Mouse (Mus musculus) embryonic stem cell, embryonic (primary cell): Measurements from ENCODE around the gene Fto.

Experiments
- CTCF ChIA-PET, 4 experiments: fragments of 300-600 bp in 2 of 4; fragments of 350-600 bp in 2 of 4; sonication (Branson Sonifier 250); formaldehyde crosslinking; loops; one replicate each; lab custom pipeline; 2022; ENCODE audit warnings: inconsistent platforms in 2 of 4; lab: Charles Lee
- POLR2A ChIA-PET, 4 experiments: fragments of 300-600 bp in 2 of 4; fragments of 350-600 bp in 2 of 4; sonication (Branson Sonifier 250); formaldehyde crosslinking; loops; one replicate each; lab custom pipeline; 2022; ENCODE audit warnings: antibody characterized with exemption in 4 of 4, inconsistent platforms in 1 of 4; lab: Charles Lee

Fto gene

DNA sequence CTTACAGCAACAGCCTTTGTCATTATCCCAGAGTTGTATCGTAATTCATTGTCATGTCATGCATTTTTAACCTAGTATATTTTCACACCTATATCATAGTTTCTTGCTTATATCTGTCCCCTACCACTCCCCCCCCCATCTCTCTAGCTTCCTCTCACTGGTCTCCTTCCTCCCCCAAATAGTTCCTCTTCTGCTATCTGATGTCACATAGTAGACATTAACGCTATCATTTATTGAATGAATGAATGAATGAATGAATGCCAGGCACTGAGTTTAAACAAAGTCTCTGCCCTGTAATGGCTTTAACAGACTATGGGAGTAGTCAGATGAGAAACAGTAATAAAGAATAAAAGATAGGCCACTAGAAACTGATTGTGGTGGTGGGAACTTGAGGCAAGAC, 983 bp upstream of the Fto start:
- ChIA-PET POLR2A (interaction anchor here in 3 of 4 experiments (0.7 to 2.3 kb wide), 9 partner anchors 10 to 305 kb away, joined by 3 to 12 read pairs (median 4); no protein-coding TSS in a partner anchor), CTCF (interaction anchor here in 3 of 4 experiments (1.0 to 1.5 kb wide), 4 partner anchors 8 to 160 kb away, joined by 3 to 4 read pairs (median 4); no protein-coding TSS in a partner anchor)

DNA sequence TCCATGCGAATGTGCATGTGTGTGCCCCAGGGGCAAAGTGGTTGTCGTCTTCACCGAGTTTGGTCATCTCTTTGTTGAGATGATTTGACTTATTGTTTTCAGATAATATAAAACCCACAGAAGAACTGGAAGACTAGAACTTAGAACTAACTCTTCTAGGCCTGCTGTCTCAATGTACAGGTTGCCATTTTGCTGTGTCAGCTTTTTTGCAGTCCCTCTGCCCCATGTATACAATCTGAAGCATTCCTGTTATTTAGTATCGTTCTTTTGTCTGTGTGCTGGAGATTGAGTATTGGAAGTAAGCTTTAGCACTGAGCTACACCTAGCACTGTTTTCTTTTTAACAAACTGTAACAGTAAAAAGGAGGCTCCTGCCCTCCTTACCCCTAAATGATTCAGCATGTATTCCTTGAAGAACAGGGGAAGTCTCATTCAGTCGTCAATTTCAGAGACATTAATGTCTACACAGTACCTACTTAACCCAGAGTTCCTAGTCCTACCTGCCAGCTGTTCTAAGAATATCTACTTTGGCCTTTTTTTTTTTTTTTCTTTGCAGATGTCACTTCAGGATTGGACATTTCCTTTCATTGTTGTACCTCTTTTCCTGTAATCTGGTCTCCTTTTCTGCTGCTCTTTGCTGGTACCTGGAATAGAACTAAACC, 4.4 kb downstream of the Fto start:
- ChIA-PET POLR2A (interaction anchor here in 1 of 4 experiments (0.8 kb wide), 1 partner anchor 12 kb away, joined by 3 read pairs; no protein-coding TSS in a partner anchor), CTCF (no interaction called here)

DNA sequence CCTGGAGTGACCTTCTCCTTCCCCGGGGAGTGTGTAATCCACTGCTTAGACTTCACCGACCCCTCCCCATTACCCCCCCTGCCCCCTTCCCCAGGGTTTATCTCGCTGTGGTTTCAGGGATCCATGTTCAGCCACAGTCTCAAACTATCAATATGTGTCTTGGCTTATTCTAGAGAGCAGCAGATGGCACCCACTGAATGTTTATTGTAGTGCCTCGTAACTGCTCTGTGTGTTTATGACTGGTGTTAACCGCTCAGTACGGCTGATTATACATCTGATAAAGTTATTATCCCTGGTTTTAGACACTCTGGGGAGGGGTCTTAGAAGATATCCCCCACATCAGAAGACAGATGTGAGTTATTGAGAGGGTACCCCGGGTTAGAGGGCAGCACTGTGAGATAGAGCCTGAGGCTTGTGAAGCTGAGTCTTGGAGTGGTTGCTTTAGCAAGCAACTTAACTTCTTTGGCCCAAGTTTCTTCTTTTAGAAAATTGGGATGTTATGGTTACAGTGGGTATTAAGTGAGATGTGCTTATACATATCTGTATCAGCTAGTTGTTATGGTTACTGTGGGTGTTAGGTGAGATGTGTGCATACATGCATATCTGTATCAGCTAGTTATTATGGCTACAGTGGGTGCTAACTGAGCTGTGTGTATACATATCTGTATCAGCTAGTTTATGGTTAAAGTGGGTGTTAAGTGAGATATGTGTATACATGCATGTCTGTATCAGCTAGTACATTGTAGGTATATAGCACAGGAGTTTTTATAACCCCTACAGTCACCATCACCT, 5.8 kb downstream of the Fto start:
- ChIA-PET CTCF (no interaction called here), POLR2A (no interaction called here)

DNA sequence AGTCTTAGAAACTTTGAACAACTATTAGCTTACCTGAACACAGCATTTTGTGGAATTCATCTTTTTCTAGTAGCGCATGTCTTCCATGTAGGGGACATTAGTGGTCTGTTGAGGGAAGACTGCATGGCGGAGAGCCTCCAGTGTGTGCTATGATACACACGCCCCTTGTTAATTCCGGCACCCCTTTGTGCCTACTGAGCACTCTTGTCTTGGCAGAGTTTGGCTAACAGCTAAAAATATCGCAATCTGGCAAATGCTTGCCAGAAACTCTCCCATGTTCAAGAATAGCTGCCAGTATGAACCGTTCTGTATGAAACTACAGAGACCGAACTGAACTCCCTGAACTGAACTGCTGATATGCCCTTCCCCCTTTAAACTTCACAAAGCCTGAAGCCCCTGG, 10.2 kb downstream of the Fto start:
- CTCF ChIA-PET: no interaction called here
- POLR2A ChIA-PET: interaction anchor here in 2 of 4 experiments (1.3 to 2.4 kb wide), 3 partner anchors 9 to 15 kb away, joined by 3 to 13 read pairs (median 10); partner anchors contain the start of genes Fto (in 2 of the 2) and Rpgrip1l (in 2 of the 2)

DNA sequence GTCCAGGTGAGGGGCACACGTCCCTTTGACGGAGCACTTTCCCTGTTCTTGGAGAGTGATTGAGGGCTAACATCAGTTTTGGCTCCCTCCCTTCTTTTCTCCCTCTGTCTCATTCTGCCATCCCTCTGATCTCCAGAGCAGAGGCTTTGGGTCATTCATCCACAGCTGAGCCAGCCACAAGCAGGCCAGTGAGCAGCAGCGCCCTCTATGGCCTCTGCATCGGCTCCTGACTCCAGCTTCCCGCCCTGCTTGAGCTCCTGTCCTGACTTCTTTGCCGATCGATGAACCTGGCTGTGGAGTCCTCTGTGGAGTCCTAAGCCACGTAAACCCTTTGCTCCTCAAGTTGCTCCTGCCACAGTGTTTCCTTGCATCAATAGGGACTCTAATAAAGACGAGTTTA, 10.9 kb downstream of the Fto start:
- ChIA-PET CTCF (interaction anchor here (0.6 to 2.3 kb wide), 8 partner anchors 10 to 165 kb away, joined by 3 to 13 read pairs (median 4); partner anchors contain the start of genes Fto (in 2 of the 4) and Rpgrip1l (in 2 of the 4)), POLR2A (interaction anchor here in 2 of 4 experiments (0.6 to 2.3 kb wide), 8 partner anchors 9 to 137 kb away, joined by 3 to 13 read pairs (median 3); partner anchors contain the start of genes Fto (in 2 of the 2) and Rpgrip1l (in 2 of the 2))

DNA sequence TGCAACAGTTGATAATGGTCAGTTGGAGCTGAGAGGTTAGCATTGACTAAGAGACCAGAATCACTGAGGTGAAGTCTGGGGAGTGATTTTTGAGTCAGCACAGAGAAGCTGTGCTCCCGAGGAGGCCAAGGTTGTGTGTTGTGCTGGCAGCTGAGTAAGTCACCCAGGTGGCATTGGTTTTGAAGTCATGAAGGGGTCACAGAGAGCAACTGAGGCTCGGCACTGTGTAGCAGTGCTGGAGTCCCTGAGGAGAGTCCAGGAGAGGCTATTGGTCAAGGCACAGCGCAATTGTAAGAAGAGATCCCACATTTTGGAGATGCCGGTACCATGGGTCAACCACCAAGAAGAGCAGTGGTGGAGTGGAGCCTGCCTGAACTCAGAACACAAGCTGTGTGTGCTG, 11.6 kb downstream of the Fto start:
- ChIA-PET POLR2A (interaction anchor here in 2 of 4 experiments (0.8 to 2.3 kb wide), 5 partner anchors 8 to 12 kb away, joined by 3 to 13 read pairs (median 4); partner anchors contain the start of genes Fto (in 2 of the 2) and Rpgrip1l (in 2 of the 2)), CTCF (interaction anchor here in 3 of 4 experiments (0.6 to 2.3 kb wide), 7 partner anchors 11 to 165 kb away, joined by 3 to 13 read pairs (median 4); partner anchors contain the start of genes Fto (in 2 of the 3) and Rpgrip1l (in 2 of the 3))

DNA sequence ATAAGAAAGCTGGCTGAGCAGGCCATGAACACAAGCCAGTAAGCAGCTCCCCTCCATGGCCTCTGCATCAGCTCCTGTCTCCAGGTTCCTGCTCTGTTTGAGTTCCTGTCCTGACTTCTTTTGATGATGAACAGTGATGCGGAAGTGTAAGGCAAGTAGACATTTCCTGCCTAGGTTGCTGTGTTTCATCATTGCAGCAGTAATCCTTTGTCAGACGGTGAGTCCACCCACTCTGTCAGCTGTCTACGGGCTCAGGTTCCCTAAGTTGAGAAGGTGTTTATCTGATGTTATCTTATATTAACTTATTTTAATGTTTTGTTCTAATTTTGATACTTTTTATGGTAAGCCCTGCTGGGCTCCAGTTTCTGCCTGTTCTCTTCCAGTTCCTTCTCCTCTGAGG, 12.7 kb downstream of the Fto start:
- POLR2A ChIA-PET: interaction anchor here in 1 of 4 experiments (0.6 to 0.8 kb wide), 2 partner anchors 9 to 418 kb away, joined by 3 to 4 read pairs; no protein-coding TSS in a partner anchor
- CTCF ChIA-PET: interaction anchor here in 1 of 4 experiments (2.3 kb wide), 1 partner anchor 12 kb away, joined by 13 read pairs; the partner anchor contains the start of genes Fto and Rpgrip1l

DNA sequence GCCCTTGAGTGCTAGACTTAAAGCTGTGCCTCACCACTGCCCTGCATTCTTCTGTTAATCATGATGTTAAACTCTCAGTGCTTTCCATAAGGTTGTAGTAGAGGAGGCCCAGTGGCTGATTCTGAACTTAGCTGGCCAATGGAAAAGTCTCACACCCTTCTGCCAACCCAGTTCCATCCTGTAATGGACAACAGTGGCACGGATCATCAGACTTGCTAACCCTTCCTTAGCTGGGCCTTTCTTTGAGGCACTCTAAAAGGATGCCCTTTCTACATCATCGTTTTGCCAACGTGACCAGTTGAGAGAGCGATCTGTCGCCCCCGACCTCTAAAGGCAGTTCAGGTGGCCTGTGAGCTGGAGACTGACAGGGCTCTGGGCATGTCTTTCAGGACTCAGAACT, 13.6 kb downstream of the Fto start:
- CTCF ChIA-PET: no interaction called here
- POLR2A ChIA-PET: interaction anchor here in 3 of 4 experiments (0.7 to 1.8 kb wide), 4 partner anchors 13 to 39 kb away, joined by 3 to 9 read pairs (median 4); partner anchors contain the start of genes Fto (in 1 of the 3) and Rpgrip1l (in 1 of the 3)

DNA sequence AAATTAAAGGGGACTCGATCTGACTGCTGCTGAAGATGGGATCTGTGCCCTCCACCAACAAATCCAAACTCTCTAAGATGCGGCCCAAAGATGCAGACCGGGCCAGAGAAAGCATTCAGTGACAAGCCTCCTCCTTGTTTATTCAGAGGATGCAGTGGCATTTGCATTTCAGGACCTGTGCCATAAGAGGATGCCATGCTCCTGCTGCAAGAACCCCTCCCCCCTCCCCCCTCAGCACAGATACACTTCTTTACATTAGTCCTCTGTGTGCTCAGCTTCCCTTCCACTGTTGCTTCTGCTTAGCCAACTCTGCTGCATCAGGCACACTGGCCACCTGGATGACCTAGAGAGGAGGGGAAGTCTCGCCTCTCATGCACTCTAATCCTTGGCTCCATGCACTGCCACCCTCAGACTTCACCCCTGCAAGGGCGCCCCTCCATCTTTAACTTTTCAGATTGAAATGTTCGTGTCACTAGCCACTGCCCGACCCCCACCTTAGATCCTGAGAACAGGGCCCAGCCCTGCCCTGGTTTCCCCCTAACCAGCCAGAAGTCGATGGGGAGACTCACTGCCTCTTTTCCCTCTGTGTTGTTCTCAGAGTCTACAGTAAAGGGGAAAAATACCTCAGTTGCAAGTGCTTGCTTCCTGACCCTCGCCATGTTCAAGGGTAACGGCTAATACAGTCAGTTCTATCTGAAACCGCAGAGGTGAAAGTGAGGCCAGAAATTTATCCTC, 14.3 kb downstream of the Fto start:
- ChIA-PET POLR2A (interaction anchor here in 3 of 4 experiments (0.7 to 2.5 kb wide), 5 partner anchors 13 to 38 kb away, joined by 3 to 12 read pairs (median 4); partner anchors contain the start of genes Fto (in 2 of the 3) and Rpgrip1l (in 2 of the 3)), CTCF (interaction anchor here in 1 of 4 experiments (0.6 kb wide), 1 partner anchor 339 kb away, joined by 5 read pairs; no protein-coding TSS in a partner anchor)

DNA sequence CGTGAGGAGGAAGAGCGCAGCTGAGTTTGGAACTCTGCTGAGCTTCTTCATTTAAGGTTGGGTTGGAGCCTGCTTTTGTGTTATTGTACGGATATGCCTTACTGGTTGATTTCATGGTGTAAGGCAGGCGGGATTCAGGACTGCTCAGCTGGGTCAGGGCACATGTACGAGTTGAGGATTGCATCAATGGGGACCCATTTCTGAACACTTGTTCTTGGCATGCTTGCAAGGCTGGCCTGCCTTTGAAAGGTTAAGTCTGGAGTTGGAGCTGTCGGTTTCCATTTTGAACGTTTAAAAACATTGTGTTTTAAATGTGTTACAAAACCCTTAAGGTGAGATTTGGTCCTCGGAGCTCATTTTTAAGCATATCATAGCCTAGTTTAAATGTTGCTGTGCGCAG, 15.7 kb downstream of the Fto start:
- ChIA-PET CTCF (interaction anchor here in 1 of 4 experiments (1.1 kb wide), 1 partner anchor 17 kb away, joined by 3 read pairs; no protein-coding TSS in a partner anchor), POLR2A (interaction anchor here in 2 of 4 experiments (1.2 to 2.5 kb wide), 4 partner anchors 11 to 43 kb away, joined by 3 to 12 read pairs (median 4); partner anchors contain the start of genes Fto (in 1 of the 2) and Rpgrip1l (in 1 of the 2))

DNA sequence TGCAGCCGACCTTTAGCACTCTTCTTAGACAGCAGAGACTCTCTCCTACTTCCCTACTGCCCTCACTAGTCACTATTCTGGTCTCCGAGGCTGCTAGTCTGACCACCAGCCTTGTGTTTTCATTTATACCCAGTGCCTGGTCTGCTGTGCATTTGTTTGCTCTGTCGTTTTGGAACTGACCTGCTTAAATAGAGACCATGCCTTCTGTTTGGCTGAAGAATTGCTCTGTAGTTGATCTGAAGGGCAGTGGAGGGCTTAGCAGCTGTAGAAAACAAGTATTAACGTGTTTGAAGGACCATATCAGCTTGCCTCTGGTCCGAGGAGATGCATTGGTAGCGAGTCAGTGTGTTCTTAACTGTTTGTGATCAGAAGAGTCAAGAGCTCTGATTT, 16.1 kb downstream of the Fto start:
- CTCF ChIA-PET: interaction anchor here in 1 of 4 experiments (1.1 kb wide), 1 partner anchor 17 kb away, joined by 3 read pairs; no protein-coding TSS in a partner anchor
- POLR2A ChIA-PET: interaction anchor here in 2 of 4 experiments (1.2 to 2.5 kb wide), 6 partner anchors 11 to 43 kb away, joined by 3 to 12 read pairs (median 4); partner anchors contain the start of genes Fto (in 1 of the 2) and Rpgrip1l (in 1 of the 2)

DNA sequence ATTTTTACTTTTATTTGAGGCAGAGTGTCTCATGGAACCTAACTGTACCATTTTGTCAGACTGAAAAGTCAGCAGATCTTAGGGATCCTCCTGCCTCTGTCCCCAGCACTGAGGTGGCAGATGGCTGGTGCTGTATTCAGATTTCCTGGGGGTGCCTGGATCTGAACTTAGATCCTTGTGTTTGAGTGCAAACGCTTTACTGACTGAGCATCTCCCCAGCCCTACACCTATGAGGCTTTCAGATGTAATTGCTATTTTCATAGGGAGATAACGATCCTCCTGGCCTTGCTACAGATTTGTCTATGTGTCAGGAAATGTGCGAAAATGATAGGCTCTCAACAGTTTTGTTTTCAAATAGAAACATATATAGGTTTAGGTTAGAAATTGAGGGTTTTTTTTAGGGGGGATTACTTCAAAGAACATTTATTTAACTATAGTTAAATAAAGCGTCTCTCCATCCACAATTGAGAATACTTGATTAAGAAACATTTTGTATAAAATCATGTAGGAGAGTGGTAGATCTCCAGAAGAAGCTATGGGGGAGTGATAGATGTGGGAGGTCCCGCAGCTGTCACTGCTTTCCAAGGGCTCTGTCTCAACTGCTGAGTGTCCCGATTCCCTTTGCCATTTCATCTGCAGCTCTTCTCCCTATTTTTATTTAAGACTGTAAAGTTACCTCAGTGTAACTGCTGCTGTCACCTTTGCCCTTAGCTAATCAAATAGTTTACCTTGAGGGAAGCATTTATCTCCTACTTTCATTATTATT, 25.2 kb downstream of the Fto start:
- ChIA-PET CTCF (no interaction called here), POLR2A (interaction anchor here in 2 of 4 experiments (1.1 to 1.6 kb wide), 3 partner anchors 8 to 15 kb away, joined by 3 to 4 read pairs (median 3); no protein-coding TSS in a partner anchor)

DNA sequence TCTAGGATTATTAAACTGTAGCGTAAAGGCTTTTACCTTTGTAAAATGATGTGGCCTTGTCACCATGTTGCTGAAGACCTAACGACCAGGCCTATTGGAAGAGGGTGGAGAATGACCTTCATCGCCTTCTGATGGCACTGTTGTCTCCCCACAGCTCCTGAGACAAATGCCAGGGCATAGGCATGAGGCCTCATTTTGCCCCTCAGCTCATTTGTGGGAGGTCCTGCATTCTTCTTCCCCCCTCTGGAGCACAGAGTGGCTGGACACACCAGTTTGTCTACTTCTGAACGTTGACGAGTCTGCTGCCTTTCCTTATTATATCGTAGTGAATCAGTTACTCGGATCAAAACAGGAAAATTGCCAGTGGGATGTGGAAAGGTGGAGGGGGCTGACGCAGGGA, 26.3 kb downstream of the Fto start:
- CTCF ChIA-PET: no interaction called here
- POLR2A ChIA-PET: interaction anchor here in 2 of 4 experiments (0.7 to 1.6 kb wide), 3 partner anchors 9 to 353 kb away, joined by 3 to 8 read pairs (median 4); no protein-coding TSS in a partner anchor

DNA sequence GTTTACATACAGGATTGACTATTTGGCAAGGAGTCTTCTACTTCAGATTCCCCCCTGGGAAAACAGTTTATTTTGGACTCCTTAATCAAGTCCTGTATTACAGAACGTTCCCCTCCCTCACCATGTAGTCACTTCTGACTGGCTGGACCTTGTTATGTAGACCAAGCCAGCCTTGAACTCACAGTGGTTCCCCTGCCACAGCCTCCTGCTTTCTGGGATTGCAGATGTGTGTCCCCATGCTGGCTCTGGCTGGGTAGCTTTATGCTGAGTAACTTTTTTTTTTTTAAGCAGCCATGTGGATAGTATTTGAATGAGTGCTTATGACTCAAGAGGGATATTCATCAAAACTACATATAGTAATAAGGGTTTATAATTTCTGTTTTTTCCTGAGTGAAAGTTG, 27.4 kb downstream of the Fto start:
- CTCF ChIA-PET: interaction anchor here in 1 of 4 experiments (0.6 kb wide), 1 partner anchor 793 kb away, joined by 3 read pairs; no protein-coding TSS in a partner anchor
- POLR2A ChIA-PET: no interaction called here

DNA sequence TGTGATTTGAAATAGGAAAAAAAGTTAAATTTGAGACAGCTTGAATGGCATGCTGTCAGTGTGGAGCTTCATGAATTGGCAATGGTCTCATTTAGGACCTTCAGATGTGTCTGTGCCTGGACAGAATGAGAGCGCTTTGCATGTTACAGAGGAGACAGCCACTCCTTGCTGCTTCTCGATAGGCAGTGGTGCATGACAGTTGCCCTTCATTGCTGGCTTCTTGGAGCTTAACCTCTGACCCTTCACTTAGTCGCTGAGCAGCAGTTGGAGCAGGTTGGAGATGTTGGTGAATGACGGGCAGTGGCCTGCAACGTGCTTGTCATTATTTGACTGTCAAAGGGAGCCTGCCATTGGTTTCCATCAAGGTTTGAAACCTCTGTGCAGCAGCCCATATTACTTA, 28.9 kb downstream of the Fto start:
- CTCF ChIA-PET: interaction anchor here in 1 of 4 experiments (0.5 kb wide), 1 partner anchor 808 kb away, joined by 3 read pairs; no protein-coding TSS in a partner anchor
- POLR2A ChIA-PET: no interaction called here

DNA sequence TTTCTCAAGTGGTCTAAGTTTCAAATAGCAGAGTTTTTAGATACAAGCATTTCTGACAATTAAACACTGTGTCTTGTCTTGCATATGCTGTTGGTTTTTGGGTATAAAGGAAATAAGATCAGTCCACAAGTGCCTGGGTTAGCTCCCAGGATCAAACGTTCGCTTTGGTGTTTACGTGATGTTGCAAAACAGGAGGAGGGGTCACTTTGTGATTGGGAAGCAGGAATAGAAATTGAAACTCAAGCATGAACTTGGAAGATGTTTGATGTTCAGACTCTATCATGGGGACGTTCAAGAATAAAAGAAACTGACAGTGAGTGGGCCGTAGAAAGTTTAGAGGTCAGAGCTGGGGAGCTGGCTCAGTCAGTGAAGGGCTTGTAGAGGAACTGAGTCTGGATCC, 29.5 kb downstream of the Fto start:
- CTCF ChIA-PET: interaction anchor here in 1 of 4 experiments (0.5 kb wide), 1 partner anchor 808 kb away, joined by 3 read pairs; no protein-coding TSS in a partner anchor
- POLR2A ChIA-PET: interaction anchor here in 1 of 4 experiments (1.9 kb wide), 1 partner anchor 23 kb away, joined by 5 read pairs; no protein-coding TSS in a partner anchor
